Mouse (Mus musculus) cerebellum, adult 2 months (tissue): ENCODE data around the gene Ssh1.

Source experiments
- CTCF ChIP-seq: fragments of 200-500 bp; IDR thresholded peaks from 2 replicates; pipeline ENCODE4 v1.5.1; 2011; ENCODE audit warnings: low read depth, mild to moderate bottlenecking, control low read depth, low read length, moderate library complexity, borderline replicate concordance; ENCODE audit not compliant: insufficient read depth
- POLR2A ChIP-seq: fragments of 200-500 bp; IDR thresholded peaks from 2 replicates; pipeline ENCODE4 v1.6.1; 2011; ENCODE audit warnings: low read length, control low read depth, borderline replicate concordance; ENCODE audit not compliant: insufficient read depth

DNA sequence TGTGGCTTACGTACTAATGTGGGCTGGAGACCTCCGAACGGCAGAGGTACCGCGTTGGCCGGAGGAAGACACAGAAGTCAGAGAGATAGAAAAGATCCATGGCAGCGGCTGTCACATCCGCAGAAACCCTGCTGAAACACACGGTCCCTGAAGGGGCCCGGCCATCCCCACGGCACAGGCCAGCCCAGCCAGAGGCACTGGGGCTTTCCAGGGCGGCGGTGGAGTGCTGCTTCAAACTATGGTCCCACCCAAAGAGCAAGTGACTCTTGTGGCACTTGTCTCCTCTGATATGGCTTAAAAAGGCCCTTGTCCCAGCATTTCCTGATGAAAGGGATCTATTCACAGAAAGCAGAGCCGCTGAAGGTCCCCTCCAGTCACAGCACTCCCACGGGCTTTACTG is 19.1 kb downstream of the Ssh1 start:
- TF ChIP-seq CTCF (no peak), POLR2A (no peak)
